Mouse (Mus musculus) cerebellum, postnatal 14 days (tissue): ENCODE results near the gene Apoa4.

ENCODE experiments used
- DNase-seq, 2 experiments: peaks; one replicate each; pipeline ENCODE4 v3.0.0; 2021; ENCODE audit warnings: mixed read lengths in 2 of 2

The Apoa4 gene

DNA sequence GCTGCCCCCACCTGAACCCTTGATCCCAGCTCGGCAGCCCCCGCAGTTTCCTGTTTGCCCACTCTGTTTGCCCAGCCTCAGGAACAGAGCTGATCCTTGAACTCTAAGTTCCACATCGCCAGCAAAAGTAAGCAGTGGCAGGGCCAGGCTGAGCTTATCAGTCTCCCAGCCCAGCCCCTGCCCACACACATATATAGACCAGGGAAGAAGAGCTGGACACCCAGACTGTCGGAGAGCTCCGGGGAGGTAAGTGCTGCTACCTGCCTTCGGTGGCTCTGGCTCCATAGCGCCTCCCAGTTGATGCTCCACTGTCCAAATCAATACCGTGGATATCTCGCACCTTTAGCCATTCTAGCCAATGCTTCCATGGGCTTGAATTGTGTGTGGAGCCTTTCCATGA, 12.0 kb upstream of the Apoa4 start, which contains the start of gene Apoa1:
Gene Apoa1 (plus strand): TSS at position 90 of the 400 bp plus-strand sequence.
- DNase-seq, result no peak

DNA sequence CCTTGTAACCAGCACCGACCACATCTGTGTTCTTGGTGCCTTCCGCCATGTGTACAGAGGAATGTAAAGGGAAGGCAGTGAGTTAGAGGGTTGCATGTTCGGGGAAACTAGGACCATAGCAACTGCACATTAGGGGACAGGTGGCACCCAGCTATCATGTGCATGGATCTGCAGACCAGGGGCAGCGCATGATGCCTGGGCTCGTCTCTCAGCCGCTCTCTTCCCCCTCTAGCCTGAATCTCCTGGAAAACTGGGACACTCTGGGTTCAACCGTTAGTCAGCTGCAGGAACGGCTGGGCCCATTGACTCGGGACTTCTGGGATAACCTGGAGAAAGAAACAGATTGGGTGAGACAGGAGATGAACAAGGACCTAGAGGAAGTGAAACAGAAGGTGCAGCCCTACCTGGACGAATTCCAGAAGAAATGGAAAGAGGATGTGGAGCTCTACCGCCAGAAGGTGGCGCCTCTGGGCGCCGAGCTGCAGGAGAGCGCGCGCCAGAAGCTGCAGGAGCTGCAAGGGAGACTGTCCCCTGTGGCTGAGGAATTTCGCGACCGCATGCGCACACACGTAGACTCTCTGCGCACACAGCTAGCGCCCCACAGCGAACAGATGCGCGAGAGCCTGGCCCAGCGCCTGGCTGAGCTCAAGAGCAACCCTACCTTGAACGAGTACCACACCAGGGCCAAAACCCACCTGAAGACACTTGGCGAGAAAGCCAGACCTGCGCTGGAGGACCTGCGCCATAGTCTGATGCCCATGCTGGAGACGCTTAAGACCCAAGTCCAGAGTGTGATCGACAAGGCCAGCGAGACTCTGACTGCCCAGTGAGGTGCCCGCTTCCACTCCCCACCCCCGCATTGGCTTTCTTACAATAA, 10.7 kb upstream of the Apoa4 start:
- DNase-seq, result peak; percentile 89

DNA sequence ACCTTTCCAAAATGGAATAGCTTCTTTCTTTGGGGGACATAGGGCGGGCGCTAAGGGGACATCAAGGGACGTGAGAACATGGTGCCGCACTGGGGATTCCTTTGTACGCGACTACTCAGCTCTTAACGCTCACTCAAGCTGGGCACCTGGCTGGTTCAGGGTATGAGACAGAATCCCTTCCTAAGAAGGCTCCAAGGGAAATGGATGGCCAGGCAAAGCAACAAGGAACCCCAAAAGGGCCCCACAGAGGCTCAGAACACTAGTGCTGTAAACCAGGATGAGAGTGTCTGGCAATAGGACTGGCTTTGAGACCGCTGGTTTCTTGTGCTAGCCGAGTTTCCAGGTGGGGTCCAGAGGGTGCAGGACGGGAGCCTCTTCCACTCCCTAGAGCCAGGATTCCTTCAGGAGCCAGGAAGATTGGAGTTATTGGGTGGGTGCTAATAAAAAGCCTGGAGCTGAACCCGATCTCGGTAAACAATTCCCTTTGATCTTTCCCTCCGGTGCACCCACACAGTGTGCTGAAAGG, 10.0 kb upstream of the Apoa4 start:
- no peak for DNase-seq

DNA sequence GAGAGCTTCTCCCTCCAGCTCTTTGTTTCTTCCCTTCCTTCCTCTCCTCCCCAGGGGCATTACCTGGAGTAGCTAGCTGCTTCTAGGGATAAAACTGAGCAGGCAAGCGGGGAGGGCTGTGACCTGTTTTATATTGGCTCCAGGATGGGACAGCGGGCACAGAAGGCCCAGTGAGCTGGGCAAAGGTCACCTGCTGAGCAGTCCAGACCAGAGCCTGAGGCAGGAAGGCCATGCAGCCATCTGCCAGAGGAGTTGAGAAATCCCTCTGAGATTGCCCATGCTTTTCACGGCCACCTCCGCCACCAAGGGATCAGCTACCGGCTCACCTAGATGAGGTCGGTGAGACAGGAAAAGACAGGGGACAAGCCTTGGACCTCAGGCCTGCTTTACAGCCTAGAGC, 5.3 kb upstream of the Apoa4 start:
- no peak for DNase-seq

- DNase-seq, result no peak
Measured at GRCm38 (mm10) chr9:46235596-46235648, 5.1 kb upstream of the Apoa4 start, which contains the start of gene Apoc3. TSS of gene Apoc3 (minus strand) at chr9:46235636.

DNA sequence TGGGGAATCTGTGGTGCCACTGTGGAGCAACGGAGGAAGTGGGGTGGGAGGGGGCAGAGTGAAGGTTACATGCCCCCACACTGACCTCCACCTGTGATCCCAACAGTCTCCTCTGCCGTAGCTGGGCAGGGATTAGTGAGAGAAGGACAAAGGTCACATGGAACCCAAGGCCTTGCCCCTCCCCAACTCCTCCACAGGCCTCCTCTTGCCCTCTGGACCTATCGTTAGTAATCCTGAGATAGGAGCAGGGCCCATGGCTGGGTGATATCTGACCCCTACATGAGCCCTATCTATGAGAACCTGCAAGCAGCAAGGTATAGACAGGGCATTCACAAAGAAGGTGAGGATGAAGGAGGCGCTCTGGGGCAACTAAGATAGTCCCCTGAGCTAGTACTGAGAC, 4.8 kb upstream of the Apoa4 start:
- no peak for DNase-seq

- no peak for DNase-seq
Measured at GRCm38 (mm10) chr9:46238850-46239249, 1.6 kb upstream of the Apoa4 start.

DNA sequence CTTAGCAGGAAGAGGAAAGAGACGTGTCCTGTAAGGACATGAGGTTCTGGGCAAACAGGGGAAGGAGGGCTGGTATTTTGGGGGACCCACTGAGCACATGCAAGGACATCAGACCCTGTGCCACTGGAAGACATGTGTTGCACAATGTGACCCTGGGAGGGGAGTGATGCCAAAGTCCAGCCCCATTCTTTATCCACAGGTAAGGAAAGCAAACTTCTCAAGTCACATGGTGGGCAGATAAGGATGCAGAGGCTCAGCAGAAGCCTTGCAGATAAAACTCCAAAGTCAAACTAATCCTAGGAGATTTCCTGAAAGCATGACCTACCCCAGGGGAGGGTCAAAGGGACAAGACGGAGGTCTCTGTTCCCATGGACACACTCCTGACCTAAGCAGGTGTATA, 1.3 kb downstream of the Apoa4 start:
- DNase-seq, result no peak

- DNase-seq, result no peak
Measured at GRCm38 (mm10) chr9:46243122-46243521, 2.6 kb downstream of the Apoa4 start.

GRCm38 (mm10) chr9:46243584-46243983, 3.1 kb downstream of the Apoa4 start:
- no peak for DNase-seq

GRCm38 (mm10) chr9:46246752-46247324, 6.3 kb downstream of the Apoa4 start:
- DNase-seq, result peak; percentile 83 to 86

DNA sequence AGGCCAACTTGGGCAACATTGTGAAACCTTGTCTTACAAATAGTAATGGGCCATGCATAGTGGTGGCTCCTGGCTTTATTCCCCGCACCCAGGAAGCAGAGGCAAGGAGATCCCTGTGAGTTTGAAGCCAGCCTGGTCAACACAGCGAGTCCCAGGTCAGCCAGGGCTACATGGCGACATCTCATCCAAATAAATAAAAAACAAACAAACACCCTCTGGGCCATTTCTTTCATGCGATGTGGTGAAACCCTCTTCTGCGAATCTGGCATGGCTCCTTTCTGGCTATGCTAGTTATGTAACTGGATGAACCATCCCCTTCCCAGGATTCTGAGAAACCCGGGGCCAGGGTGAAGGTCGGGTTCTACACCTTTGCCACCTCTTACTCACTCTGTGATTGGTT, 15.7 kb downstream of the Apoa4 start:
- DNase-seq, result no peak

DNA sequence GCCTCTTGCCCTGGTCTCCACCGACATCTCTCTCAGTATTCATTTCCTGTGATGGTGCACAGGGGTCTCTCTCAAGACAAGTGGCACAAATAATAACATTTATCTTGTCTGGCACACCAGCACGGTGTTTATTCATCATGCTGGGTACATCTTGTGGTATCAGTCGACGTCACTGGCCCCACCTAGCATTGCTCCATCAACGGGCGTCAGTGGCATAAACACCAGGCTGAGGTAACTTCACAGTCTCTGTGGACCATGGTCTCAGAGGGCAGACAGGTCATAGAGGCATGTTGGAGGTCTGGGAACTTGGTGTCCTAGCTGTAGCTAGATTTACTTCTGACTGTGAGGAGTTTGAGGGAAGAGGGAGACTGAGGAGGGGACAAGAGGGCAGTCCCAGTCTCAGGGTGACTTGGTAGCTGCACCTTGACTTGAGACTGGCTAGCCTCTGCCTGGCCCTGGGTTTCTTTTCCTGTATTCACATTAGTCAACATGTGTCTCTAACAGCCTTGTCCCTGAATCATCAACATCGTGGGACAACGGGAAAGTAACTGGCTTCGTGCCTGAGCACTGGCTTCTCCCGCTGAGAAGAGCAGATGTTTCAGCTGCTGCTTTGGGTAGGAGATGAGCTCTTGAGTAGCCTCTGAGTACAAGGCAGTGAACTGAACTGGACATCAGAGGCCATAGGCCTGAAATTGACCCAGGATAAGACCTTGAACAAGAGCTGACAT, 16.3 kb downstream of the Apoa4 start:
- DNase-seq, result no peak

- DNase-seq, result no peak
Measured at GRCm38 (mm10) chr9:46257546-46257945, 17.1 kb downstream of the Apoa4 start.

- DNase-seq, result no peak
Measured at GRCm38 (mm10) chr9:46259111-46259510, 18.6 kb downstream of the Apoa4 start.

- no peak for DNase-seq
Measured at GRCm38 (mm10) chr9:46261131-46261530, 20.6 kb downstream of the Apoa4 start.

- no peak for DNase-seq
Measured at GRCm38 (mm10) chr9:46268343-46268873, 27.9 kb downstream of the Apoa4 start, which contains the start of gene Apoa5. TSS of gene Apoa5 (plus strand) at chr9:46268633.

GRCm38 (mm10) chr9:46269125-46269524, 28.6 kb downstream of the Apoa4 start:
- no peak for DNase-seq

GRCm38 (mm10) chr9:46270782-46271181, 30.3 kb downstream of the Apoa4 start:
- no peak for DNase-seq

DNA sequence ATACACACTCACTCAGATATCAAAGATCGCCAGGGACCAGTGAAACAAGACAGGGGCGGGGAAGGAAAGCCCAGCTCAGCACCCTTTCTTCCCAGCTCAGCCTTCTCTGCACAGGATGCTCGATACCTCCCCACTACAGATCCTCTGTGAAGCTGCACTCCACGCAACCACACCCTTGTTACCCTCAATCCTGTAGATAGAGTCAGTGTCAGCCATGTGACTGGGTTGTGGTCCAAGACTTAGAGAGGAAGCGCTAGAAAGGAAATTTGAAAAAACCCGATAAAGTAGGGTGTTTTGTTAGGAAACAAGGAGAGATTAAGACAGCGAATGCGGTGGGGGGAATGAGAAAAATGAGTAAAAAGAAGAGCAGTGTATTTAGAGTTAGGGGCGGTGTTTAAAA, 31.6 kb downstream of the Apoa4 start:
- DNase-seq, result no peak

- DNase-seq, result peak; percentile 85 to 89
Measured at GRCm38 (mm10) chr9:46272677-46273454, 32.4 kb downstream of the Apoa4 start, which contains the start of gene Zpr1. TSS of gene Zpr1 (plus strand) at chr9:46273064.

DNA sequence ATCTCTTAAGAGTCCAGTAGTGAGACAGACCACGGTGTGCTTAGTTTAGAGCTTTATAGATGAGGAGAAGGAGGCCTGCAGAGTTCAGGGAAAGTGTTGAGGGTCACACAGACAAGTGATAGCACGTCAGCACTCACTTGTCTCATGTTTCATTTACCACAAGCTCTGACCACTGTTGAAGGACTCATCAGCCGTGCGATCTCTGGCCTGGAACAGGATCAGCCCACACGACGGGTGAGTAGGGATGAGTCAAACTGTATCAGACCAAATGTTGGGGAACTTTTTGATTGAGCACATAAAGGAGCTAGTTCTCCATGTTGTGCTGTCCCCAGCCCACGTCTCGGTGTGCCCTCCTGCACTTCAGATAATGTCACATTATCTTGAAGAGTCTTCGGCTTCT, 34.0 kb downstream of the Apoa4 start:
- DNase-seq, result no peak
